22 mouse cellular contexts compared by ENCODE assay signal in the genomic region with DNA sequence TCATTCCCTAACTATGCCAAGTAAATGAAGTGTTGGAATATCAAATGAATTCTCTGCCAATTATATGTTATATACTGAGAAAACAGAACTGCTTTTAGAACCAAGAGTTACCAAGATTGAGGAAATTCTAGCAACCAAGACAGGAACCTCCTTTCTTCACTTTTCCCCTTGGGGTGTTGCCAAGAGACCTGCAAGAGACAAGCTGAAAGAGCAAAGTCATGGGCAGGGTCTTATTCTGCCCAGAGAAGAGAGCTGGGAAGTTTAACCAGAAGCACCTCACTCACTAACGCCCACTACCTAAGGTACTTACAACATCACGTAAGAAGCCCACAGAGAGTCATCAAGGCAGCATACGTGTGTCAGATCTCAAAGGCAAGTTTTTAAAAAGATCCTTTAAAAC.
DNase-seq lines count a peak whose midpoint lies in the region; ATAC-seq and TF ChIP-seq lines count a peak whose summit lies in the region.
"Had no signal": no experiment of that assay in that cellular context is flagged by ENCODE, and none has a peak within 500 bp of the region (broad histone marks: within the 10 kb centered on the region; RNA-seq: fewer than 3 reads in every experiment).

No protein-coding gene starts in this region.

- no peaks in the 10 kb centered on the region for H3K9me3 ChIP-seq in MEL (replicated peaks; ENCODE audit: insufficient read depth, low read length)
- H3K9me3 ChIP-seq in forebrain, embryonic 15.5 days = no peaks in the 10 kb centered on the region
- H3K9me3 ChIP-seq: embryonic facial prominence, embryonic 13.5 days; hindbrain, embryonic 15.5 days; intestine, embryonic 15.5 days; lung, embryonic 15.5 days; midbrain, embryonic 10.5 days had no signal

- H3K4me3 ChIP-seq in liver, adult 2 months (ENCODE audit: insufficient read depth, low read depth, low read length) = no peak overlapping the region
- no peak overlapping the region; a peak in 1 of 4 replicates for H3K4me3 ChIP-seq in MEL (ENCODE audit: control insufficient read depth in 1 of 2, insufficient read depth in 1 of 2, low read depth in 2 of 2, low read length in 2 of 2)
- H3K4me3 ChIP-seq in forebrain, embryonic 15.5 days = no peak overlapping the region
- H3K4me3 ChIP-seq: embryonic facial prominence, embryonic 13.5 days; gastrocnemius, adult 2 months; hindbrain, embryonic 15.5 days; intestine, embryonic 15.5 days; lung, embryonic 15.5 days; midbrain, embryonic 10.5 days had no signal

- H3K79me2 ChIP-seq in liver, adult 2 months (ENCODE audit: control insufficient read depth, insufficient read depth, low read length) = no peaks in the 10 kb centered on the region
- no peaks in the 10 kb centered on the region for H3K79me2 ChIP-seq in MEL (ENCODE audit: control insufficient read depth, insufficient read depth, low read length, poor library complexity)

- H3K27ac ChIP-seq in liver, adult 2 months (replicated peaks; ENCODE audit: insufficient read depth, low read depth, low read length) = no peak overlapping the region
- H3K27ac ChIP-seq in MEL (ENCODE audit: control insufficient read depth, low read depth, low read length) = no peak overlapping the region
- H3K27ac ChIP-seq in forebrain, embryonic 15.5 days (replicated peaks) = no peak overlapping the region
- H3K27ac ChIP-seq: embryonic facial prominence, embryonic 13.5 days; gastrocnemius, adult 2 months; hindbrain, embryonic 15.5 days; intestine, embryonic 15.5 days; lung, embryonic 15.5 days; midbrain, embryonic 10.5 days had no signal

- peak; percentile 78 for ATAC-seq in megakaryocyte progenitor cell, adult 5-6 weeks (replicated peaks; ENCODE audit: poor library complexity)
- no peak for ATAC-seq in forebrain, embryonic 15.5 days (replicated peaks)
- ATAC-seq: CD4-positive, CD25-positive, alpha-beta regulatory T cell, adult 4 months; forebrain, embryonic 16.5 days; intestine, embryonic 15.5 days had no signal

- no peak for TF ChIP-seq RAD21 in MEL (IDR thresholded peaks at IDR 0.05; ENCODE audit: low read depth, low read length)

- TF ChIP-seq POLR2A in liver, adult 2 months (IDR thresholded peaks at IDR 0.05; ENCODE audit: extremely low read depth, insufficient read depth, low read length) = no peak
- TF ChIP-seq POLR2A in MEL (IDR thresholded peaks at IDR 0.05; ENCODE audit: control insufficient read depth in 1 of 2, insufficient read depth in 1 of 2, low read depth in 1 of 2, low read length in 2 of 2, poor library complexity in 1 of 2) = no peak

- no peaks in the 10 kb centered on the region for H3K4me1 ChIP-seq in liver, adult 2 months (ENCODE audit: control insufficient read depth, insufficient read depth, low read length)
- H3K4me1 ChIP-seq in MEL (ENCODE audit: control insufficient read depth in 1 of 2, insufficient read depth in 2 of 2, low read length in 2 of 2) = no peaks in the 10 kb centered on the region; a peak in 1 of 4 replicates
- no peaks in the 10 kb centered on the region for H3K4me1 ChIP-seq in forebrain, embryonic 15.5 days
- H3K4me1 ChIP-seq: embryonic facial prominence, embryonic 13.5 days; hindbrain, embryonic 15.5 days; intestine, embryonic 15.5 days; lung, embryonic 15.5 days; midbrain, embryonic 10.5 days had no signal

- TF ChIP-seq CTCF in liver, adult 2 months (IDR thresholded peaks at IDR 0.05; ENCODE audit: low read depth, low read length) = no peak
- no peak for TF ChIP-seq CTCF in MEL (IDR thresholded peaks at IDR 0.05 in 2 of 3, conservative IDR thresholded peaks at IDR 0.05 in 1 of 3; ENCODE audit: control insufficient read depth in 1 of 3, insufficient read depth in 1 of 3, low read depth in 2 of 3, low read length in 3 of 3, poor library complexity in 1 of 3, severe bottlenecking in 1 of 3)

- TF ChIP-seq EP300 in MEL (IDR thresholded peaks at IDR 0.05; ENCODE audit: low read depth in 1 of 2, low read length in 2 of 2) = no peak

- DNase-seq in liver, adult 2 months (ENCODE audit: extremely low read depth, low read depth, low spot score) = peak; percentile 17
- no peak for DNase-seq in liver
- DNase-seq in MEL (ENCODE audit: low read depth, low spot score) = peak; percentile 16
- DNase-seq in brain, adult 2 months (ENCODE audit: low read depth, low spot score) = peak; percentile 40
- no peak for DNase-seq in urinary bladder, postnatal 25 days (ENCODE audit: low spot score)
- DNase-seq: adrenal gland, postnatal 36 days; cerebellum, adult 9-10 months; gastrocnemius, adult 2 months; heart, postnatal 36 days; kidney, postnatal 36 days; left cerebral cortex, postnatal 4 days; right cerebral cortex, postnatal 25 days had no signal

- H3K4me2 ChIP-seq in forebrain, embryonic 15.5 days (replicated peaks) = no peak overlapping the region
- H3K4me2 ChIP-seq: embryonic facial prominence, embryonic 13.5 days; hindbrain, embryonic 15.5 days; intestine, embryonic 15.5 days; liver, embryonic 11.5 days; lung, embryonic 15.5 days had no signal

- no peaks in the 10 kb centered on the region for H3K27me3 ChIP-seq in liver, adult 2 months (ENCODE audit: control insufficient read depth, insufficient read depth, low read length)
- H3K27me3 ChIP-seq in MEL (ENCODE audit: control insufficient read depth in 1 of 2, insufficient read depth in 2 of 2, low read length in 2 of 2) = no peaks in the 10 kb centered on the region
- no peaks in the 10 kb centered on the region for H3K27me3 ChIP-seq in forebrain, embryonic 15.5 days
- H3K27me3 ChIP-seq: embryonic facial prominence, embryonic 13.5 days; hindbrain, embryonic 15.5 days; intestine, embryonic 15.5 days; lung, embryonic 15.5 days had no signal

- no peak overlapping the region for H3K9ac ChIP-seq in liver, adult 2 months (ENCODE audit: low read depth, low read length)
- H3K9ac ChIP-seq in MEL (ENCODE audit: control insufficient read depth, low read depth, low read length, poor library complexity, severe bottlenecking) = no peak overlapping the region
- no peak overlapping the region for H3K9ac ChIP-seq in forebrain, embryonic 15.5 days (replicated peaks)
- H3K9ac ChIP-seq: embryonic facial prominence, embryonic 13.5 days; hindbrain, embryonic 15.5 days; intestine, embryonic 15.5 days; lung, embryonic 15.5 days had no signal

- no peaks in the 10 kb centered on the region for H3K36me3 ChIP-seq in liver, adult 2 months (ENCODE audit: control insufficient read depth, insufficient read depth, low read length)
- H3K36me3 ChIP-seq in MEL (ENCODE audit: control insufficient read depth in 1 of 2, insufficient read depth in 2 of 2, low read length in 2 of 2) = peaks cover 0 to 3% of the 10 kb centered on the region in 2 experiments; a peak in 2 of 4 replicates
- H3K36me3 ChIP-seq in forebrain, embryonic 15.5 days = no peaks in the 10 kb centered on the region
- H3K36me3 ChIP-seq: embryonic facial prominence, embryonic 13.5 days; hindbrain, embryonic 15.5 days; intestine, embryonic 15.5 days; lung, embryonic 15.5 days; midbrain, embryonic 10.5 days had no signal

- WGBS in liver, adult 2 months = 86% methylated on average over 3 of the region's 3 CpGs
- 97% methylated on average over 3 of the region's 3 CpGs for WGBS in forebrain, embryonic 15.5 days

TF ChIP-seq in MEL, 35 proteins besides CTCF, POLR2A, EP300 and RAD21:
- no peak for TF ChIP-seq MAFK (IDR thresholded peaks at IDR 0.05; ENCODE audit: borderline replicate concordance, low read depth, low read length)
- no peak for TF ChIP-seq GABPA (IDR thresholded peaks at IDR 0.05; ENCODE audit: low read depth, low read length)
- TF ChIP-seq MXI1 (IDR thresholded peaks at IDR 0.05; ENCODE audit: low read depth, low read length) = no peak
- no peak for TF ChIP-seq GATA1 (IDR thresholded peaks at IDR 0.05; ENCODE audit: low read depth, low read length)
- TF ChIP-seq USF1 (IDR thresholded peaks at IDR 0.05; ENCODE audit: low read depth, low read length) = no peak
- TF ChIP-seq SMC3 (IDR thresholded peaks at IDR 0.05; ENCODE audit: low read depth, low read length) = no peak
- no peak for TF ChIP-seq ELF1 (IDR thresholded peaks at IDR 0.05; ENCODE audit: low read depth, low read length)
- TF ChIP-seq E2F4 (IDR thresholded peaks at IDR 0.05; ENCODE audit: borderline replicate concordance, low read depth, low read length) = no peak
- TF ChIP-seq KAT2A (conservative IDR thresholded peaks at IDR 0.05; ENCODE audit: low read depth, low read length) = no peak
- TF ChIP-seq TAL1 (IDR thresholded peaks at IDR 0.05; ENCODE audit: low read length) = no peak
- no peak for TF ChIP-seq MAZ (IDR thresholded peaks at IDR 0.05; ENCODE audit: low read depth, low read length)
- no peak for TF ChIP-seq TCF12 (IDR thresholded peaks at IDR 0.05; ENCODE audit: low read depth, low read length)
- no peak for TF ChIP-seq ZMIZ1 (IDR thresholded peaks at IDR 0.05; ENCODE audit: low read depth, low read length)
- TF ChIP-seq POLR2AphosphoS5 (IDR thresholded peaks at IDR 0.05; ENCODE audit: borderline replicate concordance, low read depth, low read length) = no peak
- no peak for TF ChIP-seq NELFE (IDR thresholded peaks at IDR 0.05; ENCODE audit: low read depth, low read length)
- no peak for TF ChIP-seq CHD1 (IDR thresholded peaks at IDR 0.05; ENCODE audit: low read depth, low read length)
- TF ChIP-seq ZNF384 (IDR thresholded peaks at IDR 0.05; ENCODE audit: low read depth, low read length) = no peak
- TF ChIP-seq POLR2AphosphoS2 (IDR thresholded peaks at IDR 0.05; ENCODE audit: low read length) = no peak
- TF ChIP-seq ETS1 (IDR thresholded peaks at IDR 0.05; ENCODE audit: low read depth, low read length) = no peak
- no peak for TF ChIP-seq CHD2 (IDR thresholded peaks at IDR 0.05; ENCODE audit: low read length)

Comparison
In these comparisons a context has a peak if more than half of its experiments do, and no peak if none do; other contexts are left out.
1. DNase-seq: peak in liver, adult 2 months (single experiment), MEL (single experiment) and brain, adult 2 months (single experiment); none in liver (single experiment) and urinary bladder, postnatal 25 days (single experiment).